Mouse (Mus musculus) intestine, postnatal 0 days (tissue): ENCODE measurements at regions not wholly inside any gene's neighbourhood (a gene's known extent, or its start where the extent isn't known, plus 50 kb on each side); places are given as distances from the start of the nearest gene placed in this dataset.

Experiments
- ATAC-seq: fragments of 200-750 bp; cut with Nextera tagmentation; 2 replicates; pipeline ENCODE4 v1.8.0; 2017; ENCODE audit warnings: mild to moderate bottlenecking, moderate TSS enrichment, moderate library complexity
- H3K27ac ChIP-seq: fragments of 300-500 bp; sonication (generic); 2 replicates; pipeline ENCODE4 v1.5.1; 2014; ENCODE audit warnings: mild to moderate bottlenecking, low read depth, low read length, moderate library complexity
- H3K27me3 ChIP-seq: fragments of 300-500 bp; sonication (generic); replicated peaks from 2 replicates; pipeline ENCODE4 v1.6.1; 2014; ENCODE audit warnings: low read length, mixed read lengths; ENCODE audit not compliant: control insufficient read depth, insufficient read depth
- H3K36me3 ChIP-seq: fragments of 300-500 bp; sonication (generic); 2 replicates; pipeline ENCODE4 v1.6.1; 2014; ENCODE audit warnings: mild to moderate bottlenecking, moderate library complexity; ENCODE audit not compliant: control insufficient read depth, insufficient read depth
- H3K4me1 ChIP-seq: fragments of 300-500 bp; sonication (generic); replicated peaks from 2 replicates; pipeline ENCODE4 v1.6.1; 2014; ENCODE audit warnings: antibody characterized with exemption, low read length, mixed read lengths; ENCODE audit not compliant: control insufficient read depth, insufficient read depth
- H3K4me2 ChIP-seq: fragments of 300-500 bp; sonication (generic); replicated peaks from 2 replicates; pipeline ENCODE4 v1.6.1; 2014; ENCODE audit warnings: low read depth, mild to moderate bottlenecking, moderate library complexity
- H3K4me3 ChIP-seq: fragments of 300-500 bp; sonication (generic); 2 replicates; pipeline ENCODE4 v1.5.1; 2014; ENCODE audit warnings: low read depth, low read length
- H3K9ac ChIP-seq: fragments of 300-500 bp; sonication (generic); 2 replicates; pipeline ENCODE4 v1.6.1; 2014; ENCODE audit warnings: mild to moderate bottlenecking, low read depth, low read length
- H3K9me3 ChIP-seq: fragments of 300-500 bp; sonication (generic); 2 replicates; pipeline ENCODE4 v1.6.1; 2016; ENCODE audit warnings: mixed run types; ENCODE audit not compliant: control insufficient read depth
- CTCF ChIP-seq: sonication (generic); IDR thresholded peaks from 2 replicates; pipeline ENCODE4 v1.5.1; 2016; ENCODE audit warnings: low read depth, mild to moderate bottlenecking, control low read depth, antibody characterized with exemption, moderate library complexity
- WGBS: fragments of 180-500 bp; shearing (Covaris S2); extraction: QIAGEN DNeasy Blood & Tissue Kit; methylation state at CpG from one replicate; pipeline ENCODE4 v1.1.7; 2014; 5-methylcytosine and 5-hydroxymethylcytosine counted together

GRCm38 (mm10) chr6:51179741-51180537 is 252.5 kb upstream of the Nfe2l3 start:
- peaks cover 93% of the 10 kb centered on the region for H3K27me3 ChIP-seq
- ATAC-seq = no peak
- H3K4me1 ChIP-seq = no peaks in the 10 kb centered on the region
- no peak for TF ChIP-seq CTCF
- no peak overlapping the region for H3K27ac ChIP-seq
- H3K4me3 ChIP-seq = no peak overlapping the region
- H3K9me3 ChIP-seq = no peaks in the 10 kb centered on the region
- WGBS = 10% methylated on average over 17 of the region's 17 CpGs
- no peak overlapping the region for H3K4me2 ChIP-seq
- H3K9ac ChIP-seq = no peak overlapping the region
- no peaks in the 10 kb centered on the region for H3K36me3 ChIP-seq

GRCm38 (mm10) chr6:51180881-51181875 is 251.3 kb upstream of the Nfe2l3 start:
- no peaks in the 10 kb centered on the region for H3K9me3 ChIP-seq
- H3K4me2 ChIP-seq = no peak overlapping the region
- no peak for ATAC-seq
- H3K4me3 ChIP-seq = no peak overlapping the region
- no peaks in the 10 kb centered on the region for H3K36me3 ChIP-seq
- WGBS = 11% methylated on average over 11 of the region's 11 CpGs
- peaks cover 93% of the 10 kb centered on the region for H3K27me3 ChIP-seq
- H3K9ac ChIP-seq = no peak overlapping the region
- TF ChIP-seq CTCF = no peak
- H3K4me1 ChIP-seq = no peaks in the 10 kb centered on the region
- no peak overlapping the region for H3K27ac ChIP-seq

- WGBS = 23% methylated on average over 10 of the region's 10 CpGs
- Histone ChIP-seq H3K36me3 (no peaks in the 10 kb centered on the region), H3K4me2 (no peak overlapping the region), H3K4me3 (no peak overlapping the region), H3K4me1 (no peaks in the 10 kb centered on the region), H3K27ac (no peak overlapping the region), H3K27me3 (peaks cover 92% of the 10 kb centered on the region), H3K9me3 (no peaks in the 10 kb centered on the region), H3K9ac (no peak overlapping the region)
- TF ChIP-seq CTCF = no peak
- no peak for ATAC-seq
These were observed 250.6 kb upstream of the Nfe2l3 start for GRCm38 (mm10) chr6:51181905-51182304.

DNA sequence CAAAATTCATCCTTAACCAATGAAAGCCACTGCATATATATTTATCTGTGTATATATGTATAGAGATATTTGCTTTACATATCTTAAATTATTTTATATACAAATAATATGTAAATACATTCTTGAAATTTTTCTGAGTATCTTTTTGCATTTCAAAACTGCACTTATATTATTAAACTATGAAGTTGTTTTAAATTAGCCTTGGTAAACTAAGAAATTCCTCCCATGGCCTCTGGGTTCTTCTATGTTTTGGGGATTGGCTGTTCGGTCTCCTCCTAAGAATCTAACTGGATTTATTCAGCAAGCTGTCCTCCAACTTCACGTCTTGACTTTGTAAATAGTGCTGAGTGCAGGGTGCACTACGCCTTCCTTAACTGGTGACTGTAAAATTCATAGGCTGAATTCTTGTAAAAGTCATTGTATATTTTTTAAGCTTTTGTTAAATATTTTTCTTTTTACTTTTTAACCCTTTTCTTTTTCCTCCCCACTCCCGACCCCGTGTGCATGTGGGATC is 249.6 kb upstream of the Nfe2l3 start:
- Histone ChIP-seq H3K4me2 (no peak overlapping the region), H3K4me3 (no peak overlapping the region), H3K9me3 (no peaks in the 10 kb centered on the region), H3K27me3 (peaks cover 92% of the 10 kb centered on the region), H3K27ac (no peak overlapping the region), H3K4me1 (no peaks in the 10 kb centered on the region), H3K9ac (no peak overlapping the region), H3K36me3 (no peaks in the 10 kb centered on the region)
- no peak for TF ChIP-seq CTCF
- no peak for ATAC-seq
- WGBS = 10% methylated on average over 5 of the region's 5 CpGs

GRCm38 (mm10) chr6:51183576-51184420 is 248.7 kb upstream of the Nfe2l3 start:
- H3K36me3 ChIP-seq = no peaks in the 10 kb centered on the region
- H3K9me3 ChIP-seq = no peaks in the 10 kb centered on the region
- ATAC-seq = no peak
- no peak overlapping the region for H3K27ac ChIP-seq
- peaks cover 93% of the 10 kb centered on the region for H3K27me3 ChIP-seq
- no peak for TF ChIP-seq CTCF
- WGBS = 2% methylated on average over 21 of the region's 21 CpGs
- H3K9ac ChIP-seq = no peak overlapping the region
- no peaks in the 10 kb centered on the region for H3K4me1 ChIP-seq
- H3K4me3 ChIP-seq = no peak overlapping the region
- H3K4me2 ChIP-seq = no peak overlapping the region
